Mouse (Mus musculus) cortical plate, adult 2 months (tissue): Measurements from ENCODE around the gene Gramd4.

Experiments used
- CTCF ChIP-seq: fragments of 200-500 bp; IDR thresholded peaks from 2 replicates; pipeline ENCODE4 v1.5.1; 2011; ENCODE audit warnings: mild to moderate bottlenecking, control low read depth, low read length; ENCODE audit not compliant: insufficient read depth; ENCODE audit errors: extremely low read depth
- POLR2A ChIP-seq: fragments of 200-500 bp; IDR thresholded peaks from 2 replicates; pipeline ENCODE4 v1.6.1; 2011; ENCODE audit warnings: mild to moderate bottlenecking, low read length, control low read depth; ENCODE audit not compliant: insufficient read depth; ENCODE audit errors: extremely low read depth

DNA sequence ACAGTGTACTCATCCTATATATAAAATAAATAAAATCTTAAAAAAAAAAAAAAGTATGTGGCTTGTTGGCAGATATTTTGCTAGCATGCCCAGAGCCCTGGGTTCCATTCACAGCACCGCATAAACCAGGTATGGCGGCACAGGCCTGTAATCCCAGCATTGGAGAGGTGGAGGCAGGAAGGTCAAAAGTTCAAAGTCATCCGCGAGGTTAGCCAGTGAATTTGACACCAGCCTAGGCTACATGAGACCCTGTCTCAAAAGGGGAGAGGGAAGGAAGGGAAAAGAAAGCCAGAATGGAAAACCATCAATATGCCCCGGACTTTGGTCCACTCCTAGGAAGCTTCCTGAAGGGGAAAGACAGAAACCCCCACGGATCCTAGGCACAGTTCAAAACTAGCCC lies 40.2 kb upstream of the Gramd4 start:
- no peak for TF ChIP-seq CTCF
- no peak for TF ChIP-seq POLR2A
